Mouse (Mus musculus) mesoderm, embryonic 11.5 days (tissue): ENCODE measurements around the gene Btg1.

Source experiments
- DNase-seq: peaks from one replicate; pipeline ENCODE4 v3.0.0-alpha.2; 2012; ENCODE audit warnings: low read depth, low spot score

Btg1 gene

DNA sequence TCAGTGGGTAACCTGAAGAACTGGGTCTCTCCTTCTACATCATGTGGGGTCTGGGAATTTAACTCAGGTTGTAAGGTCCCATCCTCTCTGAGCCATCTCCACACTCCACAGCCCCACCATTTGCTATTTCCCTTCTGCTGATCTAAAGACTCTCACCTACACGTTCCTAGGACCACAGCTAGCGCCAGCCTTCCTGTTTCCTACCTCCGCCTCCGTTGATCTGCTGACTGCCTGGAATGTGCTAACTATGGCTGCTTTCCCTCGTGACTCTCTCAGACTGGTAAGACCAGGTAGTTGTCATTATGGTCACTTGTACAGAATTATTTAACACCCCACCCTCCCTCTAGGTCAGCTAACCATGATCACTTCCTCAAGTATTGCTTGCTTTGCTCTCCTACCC is 13.3 kb downstream of the Btg1 start:
- no peak for DNase-seq

DNA sequence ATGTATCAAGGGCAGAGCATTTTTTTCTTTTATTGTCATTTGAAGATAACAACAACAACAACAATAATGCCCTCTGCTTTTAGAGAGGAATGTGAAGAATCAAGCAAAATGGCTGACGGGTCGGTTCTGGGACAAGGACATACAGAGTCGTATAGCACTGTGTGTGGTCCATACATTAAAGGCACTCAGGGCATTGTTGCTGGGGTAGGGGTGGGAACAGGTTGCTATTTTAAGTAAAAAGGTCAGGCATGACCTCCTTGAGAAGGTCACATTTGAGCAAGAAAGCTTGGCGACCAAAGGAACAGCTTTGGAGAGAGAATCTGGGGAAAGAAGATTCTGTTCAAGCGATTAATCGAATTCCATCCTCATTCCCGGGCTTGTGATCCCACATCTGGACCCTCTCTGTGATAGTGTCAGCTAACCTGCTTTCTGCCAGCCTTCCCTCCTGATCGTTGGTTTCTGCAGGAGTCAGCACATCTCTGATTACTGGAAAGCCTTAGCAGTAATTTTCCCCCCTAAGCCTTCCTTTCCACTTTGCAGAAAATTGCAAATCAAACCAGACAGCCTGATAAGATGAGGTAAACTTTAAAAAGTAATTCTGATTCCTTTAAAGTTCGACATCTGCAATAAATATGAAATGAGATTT is 14.4 kb downstream of the Btg1 start:
- no peak for DNase-seq

DNA sequence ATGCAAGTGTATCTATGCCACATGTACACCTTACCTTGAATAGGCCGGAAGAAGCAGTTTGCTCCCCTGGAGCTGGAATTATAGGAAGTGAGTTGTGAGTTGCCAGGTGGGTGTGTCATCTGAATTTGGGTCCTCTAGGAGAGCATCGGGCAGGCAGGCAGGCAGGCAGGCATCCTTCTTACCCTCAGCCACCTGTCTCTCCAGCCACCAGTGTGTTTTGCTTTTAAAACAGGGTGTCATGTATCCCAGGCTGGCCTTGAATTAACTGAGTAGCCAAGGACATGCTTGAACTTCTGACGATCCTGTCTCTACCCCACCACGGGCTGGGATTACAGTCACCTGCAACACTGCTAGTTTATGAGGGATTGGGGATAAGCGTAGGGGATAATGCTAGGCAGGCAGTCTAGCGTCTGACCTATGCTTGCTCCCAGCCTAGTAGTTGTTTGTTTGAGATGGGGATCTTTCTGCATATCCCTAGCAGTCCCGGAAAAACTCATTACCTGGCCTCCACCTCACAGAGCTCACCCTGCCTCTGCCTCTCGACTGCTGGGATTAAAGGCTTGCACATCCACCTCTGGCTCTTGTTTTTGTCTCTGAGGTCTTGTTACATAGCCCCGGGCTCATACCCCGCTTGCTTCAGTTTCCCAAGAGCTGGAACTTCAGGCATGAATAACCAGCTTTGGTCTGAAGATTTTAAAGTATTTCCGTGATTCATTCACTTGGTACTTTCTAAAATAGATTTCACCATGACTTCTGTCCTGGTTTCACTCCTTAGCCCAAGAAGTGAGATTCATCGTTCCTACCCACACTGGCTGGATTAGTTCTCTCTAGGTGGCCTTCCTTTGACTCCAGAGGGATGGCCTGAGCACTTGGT is 15.7 kb downstream of the Btg1 start:
- DNase-seq = no peak

DNA sequence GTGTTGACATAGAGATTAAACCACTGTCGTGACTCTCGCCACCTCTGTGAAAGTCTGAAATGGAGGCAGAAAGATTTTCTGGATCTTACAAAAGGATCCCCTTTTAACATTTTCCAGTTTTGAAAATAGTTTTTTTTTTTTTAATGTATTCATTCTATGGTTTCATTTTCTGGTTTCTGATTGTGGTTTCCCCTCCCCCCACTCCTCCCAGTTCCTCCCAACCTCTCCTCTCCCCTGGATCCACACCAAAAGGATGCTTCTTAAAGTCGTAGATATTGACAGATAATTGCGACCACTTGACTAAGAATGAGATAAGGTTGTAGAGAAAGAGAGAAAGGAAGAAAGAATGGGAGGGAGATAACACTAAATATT is 16.3 kb downstream of the Btg1 start:
- no peak for DNase-seq

DNA sequence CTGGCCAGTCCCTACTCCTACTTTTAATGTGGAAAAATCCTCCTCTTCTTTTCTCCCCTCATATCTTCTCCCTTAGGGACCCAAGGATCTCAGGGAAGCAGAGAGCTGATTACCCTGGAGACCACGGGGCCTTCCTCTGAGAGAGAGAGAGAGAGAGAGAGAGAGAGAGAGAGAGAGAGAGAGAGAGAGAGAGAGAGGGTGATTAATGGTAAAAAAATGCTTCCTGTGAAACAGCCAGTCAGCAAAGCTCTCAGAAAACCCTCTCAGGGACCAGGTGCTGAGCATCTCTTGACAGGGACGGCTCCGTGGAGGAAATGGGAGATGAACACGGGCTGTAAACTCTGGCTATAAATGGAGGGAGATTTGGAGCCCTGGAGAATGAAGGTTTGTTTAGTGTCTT is 18.7 kb downstream of the Btg1 start:
- no peak for DNase-seq

DNA sequence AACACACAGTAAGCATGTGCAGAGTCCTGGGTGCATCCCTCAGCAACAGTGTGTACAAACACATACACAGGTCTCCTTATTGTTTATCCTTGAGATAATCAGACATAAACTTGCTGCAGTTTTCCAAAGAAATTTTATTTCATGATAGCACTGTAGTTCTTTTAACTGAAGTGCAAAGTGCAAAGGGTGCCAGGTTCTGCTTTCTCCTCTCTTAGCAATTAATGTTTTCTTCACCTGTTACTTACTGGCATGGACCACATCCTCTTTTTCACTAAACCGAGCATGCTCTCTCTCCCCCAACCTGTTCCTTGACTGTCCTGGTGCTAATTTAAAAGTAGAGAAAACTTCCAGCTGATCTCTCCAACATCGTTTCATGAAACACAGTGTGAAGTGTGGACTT is 21.7 kb downstream of the Btg1 start:
- no peak for DNase-seq

DNA sequence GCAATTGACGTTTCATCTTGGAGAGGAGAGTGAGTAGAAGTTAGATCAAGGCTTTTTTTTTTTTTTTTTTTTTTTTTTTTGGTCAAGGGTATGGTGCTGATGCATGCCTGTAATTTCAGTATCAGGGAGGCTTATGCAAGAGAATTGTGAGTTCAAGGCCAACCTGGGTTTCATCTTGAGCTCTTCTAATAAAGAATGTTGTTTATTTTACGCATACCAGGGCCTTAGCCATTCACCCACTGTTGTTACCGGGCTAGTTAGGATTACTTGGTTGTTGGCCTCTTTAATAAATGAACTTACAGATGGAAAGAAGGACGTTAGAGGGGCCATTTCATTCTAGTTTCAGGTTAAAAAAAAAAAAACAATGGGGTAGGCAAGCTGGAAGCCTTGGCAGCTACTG is 25.2 kb downstream of the Btg1 start:
- no peak for DNase-seq

DNA sequence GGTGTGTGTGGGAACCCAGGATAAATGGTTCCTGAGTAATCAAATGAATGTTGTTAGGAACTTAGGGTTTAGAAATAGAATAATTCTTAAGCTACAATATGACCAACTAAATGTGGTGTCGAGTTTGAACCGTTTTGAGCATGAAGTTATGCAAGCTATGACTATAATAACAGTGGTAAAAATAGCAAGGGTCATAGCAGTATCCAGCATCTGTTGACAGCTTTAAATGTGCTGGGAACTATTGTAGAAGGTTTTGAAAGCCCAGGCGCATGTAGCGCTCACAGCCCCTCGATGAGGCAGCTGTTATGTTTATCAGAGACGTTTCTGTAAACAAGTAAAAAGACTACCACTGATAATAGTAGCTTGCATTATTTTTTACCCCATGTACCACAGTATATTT is 25.9 kb downstream of the Btg1 start:
- DNase-seq = no peak

DNA sequence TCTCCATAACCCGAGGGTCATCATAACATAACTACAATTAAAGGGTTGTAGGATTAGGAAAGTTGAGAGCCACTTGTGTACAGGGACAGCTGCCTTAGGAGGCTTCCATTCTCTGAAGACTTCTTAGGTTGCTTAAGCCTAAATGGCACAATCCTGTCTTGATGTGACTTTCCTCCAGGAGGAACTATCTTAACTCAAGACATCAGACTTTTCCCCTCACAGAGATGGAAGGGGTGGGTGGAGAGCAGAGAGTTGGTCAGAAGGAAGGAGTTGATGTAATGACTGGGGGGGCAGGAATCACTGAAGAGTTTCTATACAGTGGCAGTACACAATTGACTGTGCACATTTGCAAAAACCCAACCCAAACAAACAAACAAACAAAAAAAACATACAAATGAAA is 28.4 kb downstream of the Btg1 start:
- DNase-seq = no peak

DNA sequence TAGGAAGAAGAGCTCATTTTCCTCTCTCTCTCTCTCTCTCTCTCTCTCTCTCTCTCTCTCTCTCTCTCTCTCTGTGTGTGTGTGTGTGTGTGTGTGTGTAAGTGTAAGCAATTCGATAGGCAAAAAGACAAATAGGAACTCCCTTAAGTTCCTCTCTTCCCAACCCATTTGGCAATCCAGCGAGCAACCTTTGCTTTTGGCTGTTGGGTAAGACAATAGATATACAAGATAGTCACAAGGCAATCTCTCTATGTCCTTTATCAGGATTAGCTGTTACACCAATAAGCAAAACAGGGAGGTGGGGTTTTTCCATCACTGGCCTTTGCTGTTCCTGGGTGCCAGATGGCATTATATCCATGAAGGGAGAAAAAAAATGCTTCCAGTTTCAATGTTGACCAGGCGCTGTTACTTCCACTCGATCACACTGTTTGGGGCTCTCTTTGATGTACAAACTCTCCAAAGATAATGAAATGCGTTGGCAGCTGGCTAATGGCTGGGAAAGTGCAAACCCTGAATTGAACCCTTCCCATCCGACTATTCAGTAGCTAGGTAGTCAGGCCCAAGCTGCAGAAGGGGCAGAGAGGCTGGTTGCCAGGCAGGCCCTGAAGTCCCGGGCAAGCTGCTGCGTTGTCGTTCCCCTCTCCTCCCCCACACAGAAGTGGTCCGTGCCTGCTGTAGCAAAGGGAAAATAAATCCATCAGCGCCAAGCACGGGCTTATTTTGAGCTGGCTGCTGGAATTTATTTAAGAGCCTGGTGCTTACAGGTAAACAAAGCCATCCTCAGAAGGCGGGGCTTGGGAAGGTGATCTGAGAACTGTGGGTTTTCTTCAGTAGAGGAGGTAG is 29.4 kb downstream of the Btg1 start:
- DNase-seq = peak; percentile 85

DNA sequence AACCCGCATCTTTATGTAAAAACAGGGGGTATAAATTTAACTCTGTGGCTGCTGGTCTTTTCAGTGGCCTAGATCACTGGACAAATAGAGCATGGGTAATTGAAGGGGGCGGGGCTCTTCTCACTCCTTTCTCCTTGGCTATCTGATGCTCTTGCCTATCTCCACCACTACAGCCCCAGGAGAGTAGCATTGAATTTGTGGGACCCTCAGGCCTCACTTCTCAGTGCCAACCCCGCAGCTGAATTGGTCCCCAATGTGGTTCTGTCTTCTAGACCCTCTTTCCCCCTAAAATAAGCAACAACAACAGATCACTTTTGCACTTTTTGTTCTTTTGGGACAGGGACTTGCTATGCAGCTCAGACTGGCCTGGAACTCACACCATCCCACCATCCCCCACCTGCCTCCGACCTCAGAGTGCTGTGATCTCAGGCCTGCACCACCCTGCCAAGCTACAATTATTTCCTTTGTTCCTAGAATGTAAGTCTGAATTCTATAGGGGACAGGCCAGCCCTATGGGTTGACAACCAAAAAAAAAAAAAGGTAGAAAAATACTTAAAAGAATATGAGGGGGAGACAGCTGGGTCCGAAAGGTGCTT is 30.2 kb downstream of the Btg1 start:
- DNase-seq = no peak

DNA sequence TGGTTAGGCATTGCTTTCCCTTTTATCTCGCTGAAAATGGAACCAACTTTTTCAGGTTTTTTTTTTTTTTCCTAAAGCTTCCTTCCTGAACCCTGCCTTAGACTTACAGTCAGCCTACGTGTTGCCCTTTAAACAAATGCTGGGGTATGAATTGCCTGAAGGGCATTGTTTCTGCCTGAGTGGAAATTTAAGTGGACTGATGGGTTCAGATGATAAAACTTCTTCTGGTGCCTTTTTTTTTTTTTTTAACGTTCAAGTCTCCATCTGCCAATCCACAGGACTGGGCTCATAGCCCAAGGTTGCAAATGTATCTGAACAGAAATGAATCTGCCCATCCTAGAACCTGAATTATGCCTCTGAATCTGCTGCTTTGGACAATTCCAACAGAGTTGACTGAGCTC is 31.4 kb downstream of the Btg1 start:
- DNase-seq = no peak

DNA sequence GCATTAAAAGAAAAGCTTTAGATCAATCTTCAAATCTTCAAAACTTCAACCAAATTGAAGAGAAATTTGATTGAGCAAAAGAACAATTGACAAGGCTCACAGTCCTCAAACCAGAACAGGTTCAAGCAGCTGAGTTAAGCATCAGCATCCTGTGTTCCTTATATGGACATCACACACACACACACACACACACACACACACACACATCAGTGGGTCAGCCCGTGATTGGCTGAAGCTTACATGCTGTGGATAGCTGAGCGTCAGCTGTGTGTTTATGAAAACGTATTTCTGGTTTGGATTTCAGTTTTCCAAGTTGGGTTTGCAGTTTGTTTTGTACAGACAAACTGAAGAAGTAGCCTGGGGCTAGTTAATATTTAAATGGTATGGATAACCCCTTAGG is 32.7 kb downstream of the Btg1 start:
- DNase-seq = no peak

DNA sequence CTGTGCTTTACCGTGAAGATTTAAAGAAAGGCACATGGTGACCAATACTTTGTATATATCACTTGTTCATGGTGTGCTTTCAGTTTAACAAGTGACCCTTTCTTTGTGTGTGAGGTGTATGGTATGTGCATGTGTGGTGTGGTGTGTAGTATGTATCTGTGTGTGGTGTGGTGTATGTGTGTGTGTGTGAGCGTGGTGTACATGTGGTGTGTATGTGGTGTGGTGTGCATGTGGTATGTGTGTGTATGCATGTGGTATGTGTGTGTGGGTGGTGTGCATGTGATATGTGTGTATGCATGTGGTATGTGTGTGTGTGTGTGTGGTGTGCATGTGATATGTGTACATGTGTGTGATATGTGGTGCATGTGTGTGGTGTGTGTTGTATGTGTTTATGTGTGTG is 35.6 kb downstream of the Btg1 start:
- no peak for DNase-seq

DNA sequence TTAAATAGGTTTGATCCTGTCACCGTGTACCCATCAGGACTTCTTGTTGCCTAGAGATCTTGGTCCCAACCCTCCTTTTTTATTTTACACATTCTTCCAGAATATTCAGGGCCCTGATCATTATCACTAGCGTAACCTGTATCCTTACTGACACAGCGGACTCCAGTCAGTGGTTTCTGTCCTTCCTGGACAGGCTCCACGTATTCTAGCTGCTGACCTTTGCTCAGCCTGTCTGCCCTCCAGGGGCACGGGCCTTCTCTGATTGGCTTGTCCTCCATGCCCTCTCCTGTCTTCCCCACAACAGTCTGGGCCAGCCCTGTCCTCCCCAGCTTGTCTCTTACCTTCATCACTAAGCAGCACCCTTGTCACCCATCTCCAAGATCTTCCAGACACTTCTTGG is 36.2 kb downstream of the Btg1 start:
- no peak for DNase-seq

DNA sequence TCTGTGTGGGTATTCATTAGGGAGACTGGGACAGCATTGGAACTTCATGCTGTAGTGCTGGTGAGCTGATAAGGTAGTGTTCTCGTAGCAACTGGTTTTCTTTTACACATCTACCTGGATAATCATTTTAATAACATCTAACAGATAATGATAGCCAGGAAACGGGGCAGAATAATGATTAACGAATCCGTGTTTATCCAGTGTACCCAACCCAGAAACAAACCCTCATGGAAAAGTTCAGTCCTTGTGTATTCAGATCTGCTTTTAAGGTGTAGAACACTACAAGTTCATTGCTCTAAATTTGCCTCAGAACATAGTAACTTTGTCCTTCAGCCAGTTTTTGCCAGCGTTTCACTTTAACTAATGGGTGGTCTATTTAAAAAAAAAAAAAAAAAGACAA is 37.3 kb downstream of the Btg1 start:
- no peak for DNase-seq

DNA sequence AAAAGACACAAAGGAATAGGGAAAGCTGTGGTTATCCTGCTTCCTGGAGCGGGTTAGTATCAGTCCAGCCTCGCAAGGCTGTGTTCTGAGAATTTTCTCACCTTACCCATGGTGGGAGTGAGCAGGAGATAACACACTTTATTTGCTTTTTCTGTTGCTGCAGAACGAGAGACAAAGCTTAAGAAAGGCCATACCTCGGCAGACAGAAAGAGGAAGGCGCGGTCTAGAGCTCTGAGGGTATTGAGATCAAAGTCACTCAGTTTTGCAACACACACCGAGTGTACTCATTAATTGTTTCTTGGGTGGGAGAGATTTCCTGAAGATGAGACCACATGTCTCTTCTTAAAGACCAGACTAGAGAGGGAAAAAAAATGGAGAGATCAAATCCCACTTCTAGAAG is 37.8 kb downstream of the Btg1 start:
- no peak for DNase-seq

DNA sequence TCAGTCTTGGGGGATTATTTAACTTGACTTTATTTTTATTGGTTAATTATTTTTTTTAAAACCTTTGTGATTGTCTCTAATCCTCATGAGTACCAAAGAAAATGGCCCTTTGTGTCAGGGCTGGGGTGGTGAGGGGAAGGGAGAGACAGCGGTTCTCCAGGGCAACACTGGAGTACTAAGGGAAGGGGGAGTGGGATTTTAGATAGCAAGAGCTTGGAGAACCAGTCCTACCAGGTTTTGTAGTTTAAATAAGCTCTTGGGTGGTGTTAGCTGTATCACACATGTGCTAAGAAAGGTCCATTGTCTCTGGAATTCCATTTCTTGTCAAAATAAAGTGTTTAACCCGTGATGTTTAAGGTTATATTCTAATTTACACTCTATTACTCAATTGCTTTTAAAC is 38.3 kb downstream of the Btg1 start:
- no peak for DNase-seq

DNA sequence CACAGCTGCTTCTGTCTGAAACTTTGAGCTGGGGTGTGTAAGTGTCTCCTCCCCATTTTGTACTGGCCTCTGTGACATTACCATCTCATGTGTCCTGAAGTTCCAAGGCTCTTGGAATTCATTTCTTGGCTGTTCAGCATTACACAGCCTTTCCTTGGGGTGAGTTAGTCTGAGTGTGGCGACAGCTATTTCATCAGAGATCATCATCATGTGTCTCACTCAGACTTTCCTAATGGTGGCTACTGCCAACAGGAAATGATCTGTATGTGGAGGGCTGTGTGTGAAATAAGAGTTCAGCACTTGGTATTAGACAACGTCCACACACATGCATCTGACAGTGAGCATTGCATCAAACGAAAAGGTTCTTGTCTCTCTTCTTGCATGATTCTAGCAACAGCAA is 39.4 kb downstream of the Btg1 start:
- no peak for DNase-seq

DNA sequence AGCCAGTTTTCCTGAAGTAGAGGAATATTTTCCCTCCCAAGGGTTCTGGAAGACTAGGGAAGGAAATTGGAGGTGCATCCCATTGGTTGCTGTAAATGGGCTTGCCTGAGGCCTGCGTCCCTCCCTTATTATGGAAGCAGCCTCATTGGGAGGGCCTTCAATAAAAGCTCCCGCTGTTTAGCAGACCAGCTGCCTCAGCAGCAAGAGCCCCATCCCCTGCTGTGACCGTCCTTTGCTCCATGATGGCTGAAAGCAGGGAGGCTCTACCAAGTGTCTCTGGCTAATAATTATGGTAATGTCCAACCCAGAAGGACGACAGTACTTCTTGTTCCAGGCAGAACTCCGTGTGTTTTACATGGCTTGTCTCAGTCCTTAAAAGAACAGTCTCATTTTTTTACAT is 42.1 kb downstream of the Btg1 start:
- DNase-seq = peak; percentile 43

DNA sequence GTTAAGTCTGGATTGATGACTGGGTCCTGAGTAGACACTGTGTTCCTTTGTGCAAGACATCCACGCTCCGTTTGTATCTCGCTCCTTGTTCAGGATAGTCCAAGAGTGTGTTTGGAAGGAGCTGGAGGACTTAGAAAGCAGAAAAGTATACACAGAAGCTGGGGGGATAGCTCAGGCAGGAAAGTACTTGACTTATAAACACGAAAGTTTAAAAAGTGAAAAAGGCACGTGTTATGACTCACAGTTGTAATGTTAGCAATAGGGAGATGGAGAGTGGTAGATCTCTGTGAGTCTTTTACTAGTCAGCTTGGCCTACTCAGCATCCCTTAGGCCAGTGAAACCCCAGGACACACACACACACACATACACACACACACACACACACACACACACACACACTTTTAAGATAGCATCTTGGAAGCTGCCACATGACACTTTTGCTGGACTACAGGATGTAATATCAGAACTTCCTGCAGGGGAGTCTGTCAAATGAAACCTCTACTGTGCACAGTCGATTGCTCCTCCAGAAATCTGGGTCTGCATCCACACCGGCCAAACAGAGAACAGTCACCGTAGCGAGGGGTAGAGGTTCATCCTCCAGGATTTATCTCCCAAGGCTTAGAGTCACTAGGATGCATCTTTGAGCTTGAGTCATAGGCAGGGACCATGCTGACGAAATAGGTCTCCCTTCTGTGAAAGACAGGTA is 43.6 kb downstream of the Btg1 start:
- no peak for DNase-seq

DNA sequence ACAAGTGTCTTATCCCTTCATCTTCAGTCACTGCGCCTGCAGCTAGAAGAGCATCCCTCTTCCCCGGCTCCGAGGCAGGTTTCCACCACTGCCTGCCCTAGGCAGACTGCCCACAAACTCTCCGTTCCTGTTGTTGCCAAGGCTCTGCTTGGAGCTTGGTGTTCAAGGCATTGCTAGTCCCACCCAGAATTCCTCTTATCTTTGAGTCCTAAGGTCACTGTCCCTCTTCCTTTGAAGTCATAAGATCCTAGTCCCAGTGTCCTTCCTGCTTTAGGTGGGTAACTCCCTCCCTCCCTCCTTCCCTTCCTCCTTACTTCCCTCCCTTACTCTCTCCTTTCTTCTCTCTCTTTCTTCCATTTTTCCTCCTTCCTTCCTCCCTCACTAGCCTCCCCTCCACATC is 46.2 kb downstream of the Btg1 start:
- DNase-seq = no peak
